Mouse (Mus musculus): ENCODE data around the gene Zfp30. TPM values are rescaled to one million over a fixed set of nuclear protein-coding genes. Genes with fewer than 3 reads are reported as not detected.
A peak's percentile ranks its signal among the peaks of the same experiment; 100 is the strongest.

The Zfp30 gene
- polyA plus RNA-seq, 1 experiment from 2014 or later = 1.7 TPM

DNA sequence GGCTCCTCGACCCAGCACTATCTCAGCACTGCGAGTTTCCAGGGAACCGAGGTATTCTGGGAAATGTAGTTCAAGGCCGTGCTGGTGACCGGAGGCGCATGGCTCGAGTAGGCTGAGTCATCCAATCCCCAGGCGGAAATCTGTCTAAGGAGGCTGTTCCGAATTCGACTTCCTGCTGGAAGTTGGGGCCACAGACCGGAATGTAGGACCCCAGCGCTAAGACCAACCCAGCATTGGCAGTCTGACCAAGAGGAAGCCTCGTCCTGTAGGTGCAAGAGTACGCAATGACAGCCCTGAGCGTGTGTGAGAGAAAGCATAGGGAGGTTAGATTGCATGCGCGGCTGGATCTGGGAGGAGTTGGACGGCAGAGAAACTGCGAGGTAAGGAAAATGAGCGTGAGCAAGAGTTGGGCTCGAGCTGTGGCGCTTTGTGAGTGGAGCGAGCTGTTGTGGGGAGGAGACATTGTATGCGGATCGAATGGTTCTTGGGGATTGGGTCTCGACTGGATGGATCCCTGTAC is 32.2 kb downstream of the Zfp30 start, which contains the start of gene Zfp790:
TSS of gene Zfp790 (plus strand) at position 205 of the 520 bp plus-strand sequence.
- no peaks in the 10 kb centered on the region for H3K27me3 ChIP-seq (replicated peaks; ENCODE audit: control insufficient read depth, insufficient read depth, low read length)
- peak within 1 kb of the TSS; percentile 71 for H3K4me3 ChIP-seq (ENCODE audit: low read depth, low read length)
- peak within 1 kb of the TSS; percentile 70 for H3K9ac ChIP-seq (ENCODE audit: low read depth, low read length)
- TF ChIP-seq CTCF (IDR thresholded peaks at IDR 0.05; ENCODE audit: low read depth) = no peak
- peak within 1 kb of the TSS; percentile 72 for H3K4me2 ChIP-seq (replicated peaks; ENCODE audit: low read depth)
- peak; percentile 98 for ATAC-seq
- no peaks in the 10 kb centered on the region for H3K9me3 ChIP-seq (ENCODE audit: control insufficient read depth)
- H3K36me3 ChIP-seq (ENCODE audit: control insufficient read depth, insufficient read depth) = no peaks in the 10 kb centered on the region
- H3K4me1 ChIP-seq (replicated peaks; ENCODE audit: control insufficient read depth, insufficient read depth, low read length) = 0 out of 2 replicates have a peak, but pooled peaks cover 2% of the 10 kb centered on the region
- peak within 1 kb of the TSS; percentile 88 for H3K27ac ChIP-seq (ENCODE audit: low read depth, low read length)
- under 1% methylated on average over 26 of the region's 26 CpGs for WGBS

DNA sequence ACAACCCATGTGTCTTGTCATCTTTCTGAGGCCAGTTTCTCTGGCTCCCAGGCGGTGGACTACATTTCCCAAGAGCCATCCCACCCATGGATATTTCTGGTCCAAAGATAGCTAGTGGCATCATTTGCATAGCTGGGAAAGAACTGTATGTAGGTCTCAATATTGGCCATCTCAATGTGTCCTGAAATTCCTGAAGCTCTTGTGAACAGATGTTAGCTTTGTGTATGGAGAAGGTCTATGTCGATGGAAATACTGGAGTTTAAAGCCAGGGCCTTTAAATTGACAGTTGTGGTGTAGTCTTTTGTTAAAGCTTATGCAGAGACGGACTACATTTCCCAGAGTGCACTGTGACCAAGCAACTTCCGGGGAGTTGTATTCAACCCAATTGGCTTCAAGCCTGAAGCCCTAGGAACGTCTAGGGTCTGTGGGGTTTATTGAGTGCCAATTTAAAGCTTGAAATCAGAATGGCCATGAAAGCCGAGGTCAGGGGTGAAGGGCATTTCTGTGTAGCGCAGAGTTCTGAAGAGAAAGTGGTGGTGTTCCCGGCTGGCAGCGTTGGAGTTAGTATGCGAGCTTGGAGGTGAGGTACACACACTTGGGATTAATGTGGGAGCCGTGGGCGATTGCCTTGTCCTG is 34.9 kb downstream of the Zfp30 start:
- Histone ChIP-seq H3K36me3 (ENCODE audit: control insufficient read depth, insufficient read depth) (peaks cover 3% of the 10 kb centered on the region), H3K4me2 (replicated peaks; ENCODE audit: low read depth) (peak overlapping the region; percentile 78), H3K4me3 (ENCODE audit: low read depth, low read length) (peak overlapping the region; percentile 72), H3K9me3 (ENCODE audit: control insufficient read depth) (no peaks in the 10 kb centered on the region), H3K9ac (ENCODE audit: low read depth, low read length) (peak overlapping the region; percentile 49), H3K4me1 (replicated peaks; ENCODE audit: control insufficient read depth, insufficient read depth, low read length) (0 out of 2 replicates have a peak, but pooled peaks cover 2% of the 10 kb centered on the region), H3K27ac (ENCODE audit: low read depth, low read length) (peak overlapping the region; percentile 64), H3K27me3 (replicated peaks; ENCODE audit: control insufficient read depth, insufficient read depth, low read length) (no peaks in the 10 kb centered on the region)
- under 1% methylated on average over 12 of the region's 12 CpGs for WGBS
- no peak for TF ChIP-seq CTCF (IDR thresholded peaks at IDR 0.05; ENCODE audit: low read depth)
- ATAC-seq = peak; percentile 55

DNA sequence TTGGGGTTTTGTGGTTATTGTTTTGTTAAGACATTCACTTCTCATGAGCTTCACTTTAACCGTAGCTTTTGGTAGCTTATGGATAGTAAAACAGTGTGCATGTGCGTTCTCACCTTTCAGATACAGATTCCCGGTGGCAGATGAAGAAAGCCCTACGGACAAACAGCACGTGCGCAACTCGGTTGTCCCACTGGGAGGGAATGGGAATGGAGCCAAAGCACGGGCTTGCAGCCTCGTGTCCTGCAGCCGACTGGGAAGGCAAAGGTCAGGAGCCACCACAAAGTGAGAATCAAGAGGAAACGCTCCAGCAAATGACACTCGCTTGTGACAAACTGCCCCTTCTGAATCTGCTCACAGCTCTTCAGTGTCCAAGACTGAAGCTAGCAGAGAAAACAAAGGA is 44.2 kb downstream of the Zfp30 start:
- WGBS = 84% methylated on average over 12 of the region's 12 CpGs
- Histone ChIP-seq H3K36me3 (ENCODE audit: control insufficient read depth, insufficient read depth) (peaks cover 69% of the 10 kb centered on the region), H3K4me3 (ENCODE audit: low read depth, low read length) (no peak overlapping the region), H3K9me3 (ENCODE audit: control insufficient read depth) (peaks cover 11% of the 10 kb centered on the region; the same call in 1 of the 2 replicates), H3K4me1 (replicated peaks; ENCODE audit: control insufficient read depth, insufficient read depth, low read length) (no peaks in the 10 kb centered on the region), H3K27me3 (replicated peaks; ENCODE audit: control insufficient read depth, insufficient read depth, low read length) (no peaks in the 10 kb centered on the region), H3K4me2 (replicated peaks; ENCODE audit: low read depth) (no peak overlapping the region), H3K27ac (ENCODE audit: low read depth, low read length) (no peak overlapping the region), H3K9ac (ENCODE audit: low read depth, low read length) (no peak overlapping the region)
- no peak for ATAC-seq
- TF ChIP-seq CTCF (IDR thresholded peaks at IDR 0.05; ENCODE audit: low read depth) = no peak

DNA sequence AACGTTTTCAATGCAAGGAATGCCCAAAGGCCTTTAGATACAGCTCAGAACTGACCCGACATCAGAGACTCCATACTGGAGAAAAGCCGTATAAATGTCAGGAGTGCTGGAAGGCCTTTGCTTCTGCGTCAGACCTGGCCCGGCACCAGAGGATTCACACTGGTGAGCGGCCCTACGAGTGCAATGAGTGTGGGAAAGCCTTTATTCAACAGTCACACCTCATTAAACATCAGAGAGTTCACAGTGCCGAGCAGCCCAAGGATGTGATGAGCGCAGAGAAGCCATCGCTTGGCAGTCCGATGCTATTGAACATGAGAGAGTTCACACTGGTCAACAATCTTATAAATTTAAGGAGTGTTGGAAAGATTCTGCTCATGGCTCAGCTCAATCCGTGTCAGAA is 46.0 kb downstream of the Zfp30 start:
- TF ChIP-seq CTCF (IDR thresholded peaks at IDR 0.05; ENCODE audit: low read depth) = no peak
- Histone ChIP-seq H3K36me3 (ENCODE audit: control insufficient read depth, insufficient read depth) (peaks cover 65% of the 10 kb centered on the region), H3K9ac (ENCODE audit: low read depth, low read length) (no peak overlapping the region), H3K27me3 (replicated peaks; ENCODE audit: control insufficient read depth, insufficient read depth, low read length) (no peaks in the 10 kb centered on the region), H3K9me3 (ENCODE audit: control insufficient read depth) (peaks cover 11% of the 10 kb centered on the region; the same call in 1 of the 2 replicates), H3K27ac (ENCODE audit: low read depth, low read length) (no peak overlapping the region), H3K4me3 (ENCODE audit: low read depth, low read length) (no peak overlapping the region), H3K4me1 (replicated peaks; ENCODE audit: control insufficient read depth, insufficient read depth, low read length) (no peaks in the 10 kb centered on the region), H3K4me2 (replicated peaks; ENCODE audit: low read depth) (no peak overlapping the region)
- no peak for ATAC-seq
- whole genome bisulfite sequencing = 95% methylated on average over 12 of the region's 12 CpGs

DNA sequence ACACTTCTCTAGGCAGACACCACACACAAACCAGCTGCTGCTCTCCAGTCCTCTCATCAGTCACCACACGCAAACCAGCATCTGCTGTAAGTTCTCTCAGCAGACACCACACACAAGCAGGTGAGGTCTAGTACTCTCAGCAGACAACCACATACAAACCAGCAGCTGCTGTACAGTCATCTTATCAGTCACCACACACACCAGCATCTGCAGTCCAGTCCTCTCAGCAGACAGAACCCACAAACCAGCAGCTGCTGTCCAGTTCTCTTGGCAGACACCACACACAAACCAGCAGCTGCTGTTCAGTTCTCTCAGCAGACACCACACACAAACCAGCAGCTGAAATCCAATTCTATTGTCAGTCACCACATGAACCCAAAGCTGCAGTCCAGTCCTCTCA is 53.0 kb downstream of the Zfp30 start:
- Histone ChIP-seq H3K9me3 (ENCODE audit: control insufficient read depth) (no peaks in the 10 kb centered on the region), H3K27me3 (replicated peaks; ENCODE audit: control insufficient read depth, insufficient read depth, low read length) (no peaks in the 10 kb centered on the region), H3K36me3 (ENCODE audit: control insufficient read depth, insufficient read depth) (0 out of 2 replicates have a peak, but pooled peaks cover 11% of the 10 kb centered on the region), H3K4me2 (replicated peaks; ENCODE audit: low read depth) (no peak overlapping the region), H3K4me3 (ENCODE audit: low read depth, low read length) (no peak overlapping the region), H3K4me1 (replicated peaks; ENCODE audit: control insufficient read depth, insufficient read depth, low read length) (no peaks in the 10 kb centered on the region), H3K27ac (ENCODE audit: low read depth, low read length) (no peak overlapping the region), H3K9ac (ENCODE audit: low read depth, low read length) (no peak overlapping the region)
- no peak for TF ChIP-seq CTCF (IDR thresholded peaks at IDR 0.05; ENCODE audit: low read depth)
- WGBS = 96% methylated on average over 1 of the region's 1 CpGs
- ATAC-seq = no peak

DNA sequence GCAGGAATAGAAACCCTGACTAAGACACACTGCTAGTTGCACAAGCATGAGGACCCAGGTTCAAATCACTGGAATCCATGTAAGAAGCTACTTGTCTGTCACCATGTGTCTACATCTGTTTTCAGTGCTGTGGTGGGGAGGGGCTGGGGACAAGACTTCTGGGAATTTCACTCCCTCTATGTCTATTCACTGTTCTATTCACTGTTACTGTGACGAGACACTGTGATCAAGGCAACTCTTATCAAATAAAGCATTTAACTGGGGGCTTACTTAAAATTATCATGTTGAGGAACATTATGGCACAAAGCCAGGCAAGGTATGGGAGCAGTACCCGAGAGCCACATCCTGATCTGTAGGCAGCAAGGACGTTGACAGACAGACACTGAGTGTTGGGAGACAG is 55.5 kb downstream of the Zfp30 start:
- 86% methylated on average over 3 of the region's 3 CpGs for WGBS
- no peak overlapping the region for H3K4me2 ChIP-seq (replicated peaks; ENCODE audit: low read depth)
- no peak overlapping the region for H3K27ac ChIP-seq (ENCODE audit: low read depth, low read length)

More for the DNA sequence above, 55.5 kb downstream of the Zfp30 start:
- no peaks in the 10 kb centered on the region for H3K9me3 ChIP-seq (ENCODE audit: control insufficient read depth)
- no peaks in the 10 kb centered on the region for H3K4me1 ChIP-seq (replicated peaks; ENCODE audit: control insufficient read depth, insufficient read depth, low read length)
- TF ChIP-seq CTCF (IDR thresholded peaks at IDR 0.05; ENCODE audit: low read depth) = no peak
- H3K36me3 ChIP-seq (ENCODE audit: control insufficient read depth, insufficient read depth) = no peaks in the 10 kb centered on the region
- no peak for ATAC-seq
- no peaks in the 10 kb centered on the region for H3K27me3 ChIP-seq (replicated peaks; ENCODE audit: control insufficient read depth, insufficient read depth, low read length)
- no peak overlapping the region for H3K4me3 ChIP-seq (ENCODE audit: low read depth, low read length)
- no peak overlapping the region for H3K9ac ChIP-seq (ENCODE audit: low read depth, low read length)

Measured in intestine, postnatal 0 days (tissue).